Mouse (Mus musculus) hematopoietic stem cell, adult 5-6 weeks (primary cell): ENCODE measurements at regions not wholly inside any gene's neighbourhood (a gene's known extent, or its start where the extent isn't known, plus 50 kb on each side); places are given as distances from the start of the nearest gene placed in this dataset.
A peak's percentile ranks its signal among the peaks of the same experiment; 100 is the strongest.
"Not testable (repeated sequence)": the region's sequence is repeated elsewhere in the genome, so short reads cannot be mapped to it uniquely, and the experiment has no call there.

Experiments
- ATAC-seq, 2 experiments: fragments of 125-278 bp in 1 of 2; replicated peaks in 1 of 2; 2 replicates each; pipeline ENCODE4 v1.8.0; 2016 to 2017; ENCODE audit warnings: inconsistent platforms in 2 of 2, mild to moderate bottlenecking in 2 of 2, moderate number of reproducible peaks in 2 of 2, low read depth in 1 of 2, moderate TSS enrichment in 1 of 2; ENCODE audit not compliant: low FRiP score in 2 of 2, poor library complexity in 2 of 2, severe bottlenecking in 2 of 2, insufficient read depth in 1 of 2, low TSS enrichment in 1 of 2

DNA sequence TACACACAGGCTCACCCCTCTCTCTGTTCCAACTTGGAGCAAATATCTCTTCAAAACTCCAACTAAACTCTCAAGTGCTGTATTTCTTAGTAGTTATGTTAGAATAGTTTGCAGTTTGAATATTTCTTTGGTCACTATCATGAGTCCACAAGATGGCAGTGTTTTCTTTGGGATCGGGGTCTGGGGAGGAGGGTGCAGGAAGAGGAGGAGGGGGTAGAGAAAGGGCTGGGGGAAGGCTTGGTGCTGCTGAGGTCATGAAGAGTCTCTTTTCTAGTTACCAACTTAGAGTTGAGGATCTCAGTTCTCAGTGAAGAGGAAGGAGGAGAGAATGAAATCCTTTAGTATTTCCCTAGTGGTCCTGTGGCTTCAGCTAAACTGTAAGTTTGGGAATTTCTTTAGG lies 863.6 kb downstream of the Dad1 start:
- peak; percentile 64 to 71; a peak in 3 of 4 replicates for ATAC-seq

DNA sequence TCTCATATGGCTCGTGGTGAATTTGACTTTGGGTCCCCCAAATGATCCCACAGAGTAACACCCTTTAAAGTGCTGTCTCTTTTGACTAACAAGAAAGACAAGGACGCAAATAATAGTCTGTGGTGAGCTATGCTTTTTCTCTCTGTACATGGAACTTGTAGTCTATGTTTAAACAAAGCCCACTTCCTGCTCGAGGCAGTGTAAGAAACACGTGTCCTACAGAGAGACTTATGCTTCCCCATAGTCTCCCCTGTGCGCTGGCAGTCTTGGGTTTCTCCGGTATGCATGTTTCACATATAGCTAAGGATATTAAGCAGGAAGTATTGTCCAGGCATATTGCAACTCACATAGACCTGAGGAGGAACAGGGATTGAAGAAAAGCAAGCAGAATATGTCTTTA lies 879.0 kb upstream of the Olfr1507 start:
- ATAC-seq, result peak; percentile 66 to 71; a peak in 3 of 4 replicates

DNA sequence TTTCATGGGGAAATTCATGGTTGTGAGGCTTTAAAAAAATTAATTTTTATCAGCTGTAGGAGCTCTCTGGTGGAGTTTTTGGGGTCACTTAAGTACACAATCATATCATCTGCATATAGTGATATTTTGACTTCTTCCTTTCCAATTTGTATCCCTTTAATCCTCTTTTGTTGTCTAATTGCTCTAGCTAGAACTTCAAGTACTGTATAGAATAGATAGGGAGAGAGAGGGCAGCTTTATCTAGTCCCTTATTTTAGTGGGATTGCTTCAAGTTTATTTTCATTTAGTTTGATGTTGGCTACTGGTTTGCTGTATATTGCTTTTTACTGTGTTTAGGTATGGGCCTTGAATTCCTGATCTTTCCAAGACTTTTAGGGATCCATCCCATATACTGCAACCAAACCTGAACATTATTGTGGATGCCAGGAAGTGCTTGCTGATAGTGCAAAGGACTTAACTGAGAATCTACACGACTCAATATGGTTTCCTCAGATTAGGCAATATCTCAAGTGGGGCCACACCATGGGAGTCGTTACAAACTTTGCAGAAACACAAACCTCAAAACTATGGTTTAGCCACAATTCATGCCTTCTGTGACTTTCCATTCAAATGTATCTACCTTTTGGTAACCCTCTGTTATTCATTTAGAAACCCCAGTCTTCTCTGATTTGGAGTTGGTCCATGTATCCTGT lies 878.4 kb upstream of the Olfr1507 start:
- peak in 1 of 2 experiments; percentile 33; a peak in 1 of 4 replicates for ATAC-seq

- no peak for ATAC-seq
Observed at GRCm38 (mm10) chr14:53369776-53370175, 874.2 kb upstream of the Olfr1507 start.

- ATAC-seq, result peak; percentile 68 to 69; a peak in 3 of 4 replicates
Observed at GRCm38 (mm10) chr14:53367420-53367819, 871.9 kb upstream of the Olfr1507 start.

GRCm38 (mm10) chr14:53363995-53364394 lies 868.4 kb upstream of the Olfr1507 start:
- ATAC-seq, result not testable (repeated sequence)

DNA sequence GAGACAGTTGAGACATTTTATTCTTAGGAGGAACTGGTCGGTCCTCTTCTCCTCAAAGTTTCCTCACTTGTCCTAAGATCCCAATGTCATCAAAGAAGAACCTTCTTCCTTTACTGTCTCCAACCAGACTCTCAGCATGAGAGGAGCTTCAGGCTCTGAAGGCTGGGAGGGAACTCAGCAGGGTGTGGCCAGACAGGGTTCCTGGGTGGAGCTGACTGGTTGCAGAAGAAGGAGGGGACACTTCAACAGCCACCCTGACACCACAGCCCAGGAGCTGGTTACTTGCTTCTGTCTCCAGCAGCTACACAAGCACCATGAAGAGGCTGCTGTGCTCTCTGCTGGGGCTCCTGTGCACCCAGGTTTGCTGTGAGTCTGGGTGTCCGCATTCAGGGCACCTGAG lies 866.5 kb upstream of the Olfr1507 start:
- not testable (repeated sequence) for ATAC-seq

DNA sequence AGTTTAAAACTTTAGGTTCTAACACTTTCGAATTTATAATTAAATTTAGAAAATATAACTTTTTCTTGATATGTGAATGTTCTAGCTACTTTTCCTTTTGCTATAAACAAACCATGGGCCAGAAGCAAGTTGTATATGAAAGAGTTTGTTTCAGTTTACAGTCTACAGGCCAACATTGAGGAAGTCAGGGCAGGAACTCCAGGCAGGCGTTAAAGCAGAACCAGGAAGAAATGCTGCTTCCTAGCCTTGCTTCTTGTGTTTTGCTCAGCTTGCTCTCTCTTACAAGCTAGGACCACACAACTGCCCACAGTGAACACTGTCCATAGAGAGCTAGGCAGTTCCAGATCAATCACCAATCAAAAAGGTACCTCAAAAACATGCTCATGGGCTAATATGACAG lies 861.9 kb upstream of the Olfr1507 start:
- 0 out of 4 replicates have a peak, but pooled peaks of 1 of the 2 experiments have one; percentile 37 for ATAC-seq

- 0 out of 4 replicates have a peak, but pooled peaks of 1 of the 2 experiments have one; percentile 27 for ATAC-seq
Observed at GRCm38 (mm10) chr14:53356783-53357182, 861.2 kb upstream of the Olfr1507 start.

GRCm38 (mm10) chr14:53351457-53351856 lies 855.9 kb upstream of the Olfr1507 start:
- peak; percentile 27 to 39; a peak in 2 of 4 replicates for ATAC-seq

DNA sequence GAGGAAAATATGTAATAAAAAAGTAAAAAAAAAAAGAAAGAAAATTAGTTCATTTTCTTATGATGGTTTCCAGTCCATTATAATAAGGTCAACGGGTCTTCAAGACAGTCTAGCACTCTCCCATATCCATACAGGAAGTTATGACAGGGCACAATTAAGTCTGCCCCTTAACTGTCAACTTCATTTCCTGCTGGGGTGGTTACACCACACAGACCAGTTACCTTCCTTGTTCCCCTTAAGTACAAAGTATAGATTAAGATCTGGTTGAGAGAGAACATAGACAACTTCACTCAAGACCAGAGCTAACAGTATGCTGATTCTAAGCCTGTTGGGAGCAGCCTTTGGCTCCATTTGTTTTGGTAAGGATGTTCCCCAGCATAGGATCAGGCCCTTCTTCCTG lies 855.2 kb upstream of the Olfr1507 start:
- ATAC-seq, result peak; percentile 81 to 89

- peak; percentile 67; a peak in 3 of 4 replicates for ATAC-seq
Observed at GRCm38 (mm10) chr14:53349111-53349510, 853.6 kb upstream of the Olfr1507 start.

- peak; percentile 87 to 94 for ATAC-seq
Observed at GRCm38 (mm10) chr14:53345568-53345967, 850.0 kb upstream of the Olfr1507 start.

DNA sequence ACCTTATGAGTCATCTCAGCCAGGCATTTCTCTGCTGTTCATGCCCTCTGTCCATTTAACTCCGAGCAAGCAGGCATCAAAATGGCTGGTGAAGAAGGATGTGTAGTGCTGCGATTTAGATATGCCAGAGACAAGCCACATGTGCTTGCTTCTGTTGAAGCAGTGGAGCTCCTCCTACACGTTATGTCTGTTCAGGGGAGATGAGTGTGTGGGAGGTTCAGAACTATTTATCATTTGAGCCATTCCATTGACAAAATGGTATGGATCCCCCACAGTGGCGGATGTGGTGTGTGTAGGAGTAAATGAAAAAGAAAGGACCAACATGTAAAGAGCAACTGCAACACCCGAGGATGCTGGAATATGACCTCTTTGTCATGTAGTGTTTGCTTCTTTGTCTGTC lies 848.3 kb upstream of the Olfr1507 start:
- ATAC-seq, result not testable (repeated sequence)

- ATAC-seq, result not testable (repeated sequence)
Observed at GRCm38 (mm10) chr14:53339167-53339566, 843.6 kb upstream of the Olfr1507 start.

- not testable (repeated sequence) for ATAC-seq
Observed at GRCm38 (mm10) chr14:53337446-53337845, 841.9 kb upstream of the Olfr1507 start.

DNA sequence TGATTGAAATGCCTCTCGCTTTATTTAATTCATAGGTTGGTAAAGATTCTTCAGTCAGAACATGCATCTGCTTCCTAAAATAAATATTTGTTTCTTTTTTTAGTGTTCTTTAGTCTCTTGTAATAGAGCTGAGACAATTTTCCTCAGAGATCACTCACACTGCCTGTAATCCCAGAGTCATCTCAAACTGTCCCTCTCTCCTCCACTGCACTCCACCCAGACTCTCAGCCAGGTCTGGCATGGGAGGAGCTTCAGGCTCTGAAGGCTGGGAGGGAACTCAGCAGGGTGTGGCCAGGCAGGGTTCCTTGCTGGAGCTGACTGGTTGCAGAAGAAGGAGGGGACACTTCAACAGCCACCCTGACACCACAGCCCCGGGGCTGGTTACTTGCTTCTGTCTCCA lies 841.2 kb upstream of the Olfr1507 start:
- ATAC-seq, result not testable (repeated sequence)

- ATAC-seq, result 0 out of 4 replicates have a peak, but pooled peaks of 1 of the 2 experiments have one; percentile 40
Observed at GRCm38 (mm10) chr14:53334451-53334850, 838.9 kb upstream of the Olfr1507 start.

- not testable (repeated sequence) for ATAC-seq
Observed at GRCm38 (mm10) chr14:53331153-53331552, 835.6 kb upstream of the Olfr1507 start.
